Mouse (Mus musculus): ENCODE measurements around the gene Sox12.

Gene Sox12

GRCm38 (mm10) chr2:152358977-152359376 lies 38.9 kb downstream of the Sox12 start:
- DNase-seq (ENCODE audit: low read depth, low spot score), result peak; percentile 74

- DNase-seq (ENCODE audit: low read depth, low spot score), result no peak
Observed at GRCm38 (mm10) chr2:152357254-152357653, 40.6 kb downstream of the Sox12 start.

GRCm38 (mm10) chr2:152349842-152350540 lies 47.9 kb downstream of the Sox12 start:
- DNase-seq (ENCODE audit: low read depth, low spot score), result peak; percentile 93

GRCm38 (mm10) chr2:152349205-152349604 lies 48.7 kb downstream of the Sox12 start:
- peak; percentile 80 for DNase-seq (ENCODE audit: low read depth, low spot score)

- DNase-seq (ENCODE audit: low read depth, low spot score), result no peak
Observed at GRCm38 (mm10) chr2:152347722-152348121, 50.1 kb downstream of the Sox12 start.

- DNase-seq (ENCODE audit: low read depth, low spot score), result no peak
Observed at GRCm38 (mm10) chr2:152346776-152347465, 50.9 kb downstream of the Sox12 start.

GRCm38 (mm10) chr2:152345393-152345792 lies 52.5 kb downstream of the Sox12 start:
- peak; percentile 73 for DNase-seq (ENCODE audit: low read depth, low spot score)

GRCm38 (mm10) chr2:152344909-152345308 lies 53.0 kb downstream of the Sox12 start:
- DNase-seq (ENCODE audit: low read depth, low spot score), result no peak

- DNase-seq (ENCODE audit: low read depth, low spot score), result peak; percentile 62
Observed at GRCm38 (mm10) chr2:152344361-152344760, 53.5 kb downstream of the Sox12 start.
